Mouse (Mus musculus): Measurements from ENCODE around the gene Hlcs.

DNA sequence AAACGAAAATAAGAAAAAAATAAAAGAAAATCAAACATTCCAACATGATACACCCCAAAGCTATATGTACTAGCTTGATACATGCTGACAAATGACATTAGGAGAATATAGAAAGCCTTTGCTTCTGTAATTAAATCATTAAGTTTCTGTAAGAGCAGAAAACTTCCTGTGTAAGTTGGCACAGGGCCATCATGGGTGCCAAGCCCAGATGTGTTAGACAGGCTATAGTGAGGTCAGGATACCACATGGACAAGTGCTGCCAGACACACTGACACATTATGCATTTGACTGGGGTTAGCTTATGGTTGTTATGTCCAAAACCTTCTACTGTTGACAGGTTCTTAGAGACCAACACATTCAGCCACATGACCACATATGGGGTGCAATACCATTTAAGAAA is 1.8 kb upstream of the Hlcs start:
- TF ChIP-seq CTCF (IDR thresholded peaks at IDR 0.05; ENCODE audit: low read depth, low read length) (no peak), GATA1 (IDR thresholded peaks at IDR 0.05; ENCODE audit: borderline replicate concordance, low read length) (no peak), POLR2AphosphoS5 (IDR thresholded peaks at IDR 0.05; ENCODE audit: insufficient replicate concordance, low read depth, low read length) (no peak), TAL1 (conservative IDR thresholded peaks at IDR 0.05; ENCODE audit: low read depth, low read length) (no peak), GATA2 (IDR thresholded peaks at IDR 0.05; ENCODE audit: borderline replicate concordance, low read depth, low read length) (no peak)

All from G1E (cell line).